Mouse (Mus musculus) intestine, postnatal 0 days (tissue): Measurements from ENCODE around the gene Ajm1. TPM values are rescaled to one million over a fixed set of nuclear protein-coding genes. Genes with fewer than 3 reads are reported as not detected.

Experiments used
- ATAC-seq: fragments of 200-750 bp; cut with Nextera tagmentation; 2 replicates; pipeline ENCODE4 v1.8.0; 2017; ENCODE audit warnings: mild to moderate bottlenecking, moderate TSS enrichment, moderate library complexity
- H3K27ac ChIP-seq: fragments of 300-500 bp; sonication (generic); 2 replicates; pipeline ENCODE4 v1.5.1; 2014; ENCODE audit warnings: mild to moderate bottlenecking, low read depth, low read length, moderate library complexity
- H3K27me3 ChIP-seq: fragments of 300-500 bp; sonication (generic); replicated peaks from 2 replicates; pipeline ENCODE4 v1.6.1; 2014; ENCODE audit warnings: low read length, mixed read lengths; ENCODE audit not compliant: control insufficient read depth, insufficient read depth
- H3K36me3 ChIP-seq: fragments of 300-500 bp; sonication (generic); 2 replicates; pipeline ENCODE4 v1.6.1; 2014; ENCODE audit warnings: mild to moderate bottlenecking, moderate library complexity; ENCODE audit not compliant: control insufficient read depth, insufficient read depth
- H3K4me1 ChIP-seq: fragments of 300-500 bp; sonication (generic); replicated peaks from 2 replicates; pipeline ENCODE4 v1.6.1; 2014; ENCODE audit warnings: antibody characterized with exemption, low read length, mixed read lengths; ENCODE audit not compliant: control insufficient read depth, insufficient read depth
- H3K4me2 ChIP-seq: fragments of 300-500 bp; sonication (generic); replicated peaks from 2 replicates; pipeline ENCODE4 v1.6.1; 2014; ENCODE audit warnings: low read depth, mild to moderate bottlenecking, moderate library complexity
- H3K4me3 ChIP-seq: fragments of 300-500 bp; sonication (generic); 2 replicates; pipeline ENCODE4 v1.5.1; 2014; ENCODE audit warnings: low read depth, low read length
- H3K9ac ChIP-seq: fragments of 300-500 bp; sonication (generic); 2 replicates; pipeline ENCODE4 v1.6.1; 2014; ENCODE audit warnings: mild to moderate bottlenecking, low read depth, low read length
- H3K9me3 ChIP-seq: fragments of 300-500 bp; sonication (generic); 2 replicates; pipeline ENCODE4 v1.6.1; 2016; ENCODE audit warnings: mixed run types; ENCODE audit not compliant: control insufficient read depth
- CTCF ChIP-seq: sonication (generic); IDR thresholded peaks from 2 replicates; pipeline ENCODE4 v1.5.1; 2016; ENCODE audit warnings: low read depth, mild to moderate bottlenecking, control low read depth, antibody characterized with exemption, moderate library complexity
- WGBS: fragments of 180-500 bp; shearing (Covaris S2); extraction: QIAGEN DNeasy Blood & Tissue Kit; methylation state at CpG from one replicate; pipeline ENCODE4 v1.1.7; 2014; 5-methylcytosine and 5-hydroxymethylcytosine counted together
- polyA plus RNA-seq: library from polyadenylated mRNA; unstranded; fragments of >200 nt; fragmentation: Nextera tagmentation; extraction: Ambion mirVana; gene quantifications from 2 replicates; pipeline ENCODE4 v1.2.1, GENCODE M21; 2015

Ajm1 gene
- polyA plus RNA-seq, 1 experiment from 2014 or later = 0.78 TPM

GRCm38 (mm10) chr2:25561946-25562345, 19.6 kb downstream of the Ajm1 start:
- peaks cover 62% of the 10 kb centered on the region for H3K36me3 ChIP-seq
- no peak overlapping the region for H3K9ac ChIP-seq
- peak overlapping the region; percentile 63 for H3K27ac ChIP-seq
- TF ChIP-seq CTCF = no peak
- no peak overlapping the region for H3K4me2 ChIP-seq
- peaks cover 2% of the 10 kb centered on the region; the same call in 1 of the 2 replicates for H3K4me1 ChIP-seq
- no peak overlapping the region for H3K4me3 ChIP-seq
- no peak for ATAC-seq
- H3K27me3 ChIP-seq = no peaks in the 10 kb centered on the region
- no peaks in the 10 kb centered on the region for H3K9me3 ChIP-seq
- 62% methylated on average over 9 of the region's 9 CpGs for WGBS

- H3K36me3 ChIP-seq = peaks cover 53% of the 10 kb centered on the region
- no peak for TF ChIP-seq CTCF
- WGBS = 62% methylated on average over 8 of the region's 8 CpGs
- H3K4me1 ChIP-seq = peaks cover 2% of the 10 kb centered on the region; the same call in 1 of the 2 replicates
- H3K27me3 ChIP-seq = no peaks in the 10 kb centered on the region
- ATAC-seq = peak; percentile 1; the same call in 1 of the 2 replicates
- H3K9ac ChIP-seq = no peak overlapping the region
- H3K4me2 ChIP-seq = no peak overlapping the region
- H3K4me3 ChIP-seq = no peak overlapping the region
- H3K9me3 ChIP-seq = no peaks in the 10 kb centered on the region
- H3K27ac ChIP-seq = peak overlapping the region; percentile 3; the same call in 1 of the 2 replicates
Observed at GRCm38 (mm10) chr2:25560551-25560950, 21.0 kb downstream of the Ajm1 start.

GRCm38 (mm10) chr2:25558774-25559173, 22.8 kb downstream of the Ajm1 start:
- peak overlapping the region; percentile 98 for H3K4me3 ChIP-seq
- no peak for TF ChIP-seq CTCF
- no peaks in the 10 kb centered on the region for H3K27me3 ChIP-seq
- peaks cover 35% of the 10 kb centered on the region for H3K36me3 ChIP-seq
- peak overlapping the region; percentile 97 for H3K27ac ChIP-seq
- 37% methylated on average over 6 of the region's 6 CpGs for WGBS
- ATAC-seq = no peak
- H3K4me1 ChIP-seq = peaks cover 2% of the 10 kb centered on the region; the same call in 1 of the 2 replicates
- peak overlapping the region; percentile 91 for H3K4me2 ChIP-seq
- peak overlapping the region; percentile 87; the same call in 1 of the 2 replicates for H3K9ac ChIP-seq
- no peaks in the 10 kb centered on the region for H3K9me3 ChIP-seq

GRCm38 (mm10) chr2:25557964-25558360, 23.6 kb downstream of the Ajm1 start:
- no peaks in the 10 kb centered on the region for H3K27me3 ChIP-seq

GRCm38 (mm10) chr2:25557221-25557963, 24.2 kb downstream of the Ajm1 start, which contains the start of gene Edf1:
Gene Edf1 (plus strand): TSS chr2:25557847.
- peak within 1 kb of the TSS; percentile 91 for H3K4me2 ChIP-seq
- H3K27ac ChIP-seq = peak within 1 kb of the TSS; percentile 97
- under 1% methylated on average over 61 of the region's 61 CpGs for WGBS
- peak; percentile 85 for ATAC-seq
- H3K4me1 ChIP-seq = peaks cover 2% of the 10 kb centered on the region; the same call in 1 of the 2 replicates
- H3K9me3 ChIP-seq = no peaks in the 10 kb centered on the region
- peak within 1 kb of the TSS; percentile 98 for H3K4me3 ChIP-seq
- no peak for TF ChIP-seq CTCF
- peak within 1 kb of the TSS; percentile 87 for H3K9ac ChIP-seq
- H3K27me3 ChIP-seq = no peaks in the 10 kb centered on the region
- H3K36me3 ChIP-seq = peaks cover 21% of the 10 kb centered on the region

More at GRCm38 (mm10) chr2:25557964-25558360, 23.6 kb downstream of the Ajm1 start:
- TF ChIP-seq CTCF = no peak
- Histone ChIP-seq H3K4me2 (peak overlapping the region; percentile 91), H3K36me3 (peaks cover 27% of the 10 kb centered on the region), H3K9me3 (no peaks in the 10 kb centered on the region), H3K4me1 (peaks cover 2% of the 10 kb centered on the region; the same call in 1 of the 2 replicates), H3K4me3 (peak overlapping the region; percentile 98), H3K27ac (peak overlapping the region; percentile 97), H3K9ac (peak overlapping the region; percentile 87)
- ATAC-seq = peak; percentile 10
- under 1% methylated on average over 24 of the region's 24 CpGs for WGBS

- TF ChIP-seq CTCF = no peak
- peaks cover 2% of the 10 kb centered on the region; the same call in 1 of the 2 replicates for H3K4me1 ChIP-seq
- peaks cover 10% of the 10 kb centered on the region for H3K36me3 ChIP-seq
- WGBS = 32% methylated on average over 1 of the region's 1 CpGs
- H3K4me3 ChIP-seq = no peak overlapping the region
- H3K27me3 ChIP-seq = no peaks in the 10 kb centered on the region
- no peak overlapping the region for H3K9ac ChIP-seq
- no peak overlapping the region; the same call in 1 of the 2 replicates for H3K4me2 ChIP-seq
- no peaks in the 10 kb centered on the region for H3K9me3 ChIP-seq
- ATAC-seq = no peak
- H3K27ac ChIP-seq = no peak overlapping the region
Observed at GRCm38 (mm10) chr2:25556296-25556695, 25.3 kb downstream of the Ajm1 start.
